Mouse (Mus musculus): ENCODE measurements around the gene Nap1l1.

The Nap1l1 gene

DNA sequence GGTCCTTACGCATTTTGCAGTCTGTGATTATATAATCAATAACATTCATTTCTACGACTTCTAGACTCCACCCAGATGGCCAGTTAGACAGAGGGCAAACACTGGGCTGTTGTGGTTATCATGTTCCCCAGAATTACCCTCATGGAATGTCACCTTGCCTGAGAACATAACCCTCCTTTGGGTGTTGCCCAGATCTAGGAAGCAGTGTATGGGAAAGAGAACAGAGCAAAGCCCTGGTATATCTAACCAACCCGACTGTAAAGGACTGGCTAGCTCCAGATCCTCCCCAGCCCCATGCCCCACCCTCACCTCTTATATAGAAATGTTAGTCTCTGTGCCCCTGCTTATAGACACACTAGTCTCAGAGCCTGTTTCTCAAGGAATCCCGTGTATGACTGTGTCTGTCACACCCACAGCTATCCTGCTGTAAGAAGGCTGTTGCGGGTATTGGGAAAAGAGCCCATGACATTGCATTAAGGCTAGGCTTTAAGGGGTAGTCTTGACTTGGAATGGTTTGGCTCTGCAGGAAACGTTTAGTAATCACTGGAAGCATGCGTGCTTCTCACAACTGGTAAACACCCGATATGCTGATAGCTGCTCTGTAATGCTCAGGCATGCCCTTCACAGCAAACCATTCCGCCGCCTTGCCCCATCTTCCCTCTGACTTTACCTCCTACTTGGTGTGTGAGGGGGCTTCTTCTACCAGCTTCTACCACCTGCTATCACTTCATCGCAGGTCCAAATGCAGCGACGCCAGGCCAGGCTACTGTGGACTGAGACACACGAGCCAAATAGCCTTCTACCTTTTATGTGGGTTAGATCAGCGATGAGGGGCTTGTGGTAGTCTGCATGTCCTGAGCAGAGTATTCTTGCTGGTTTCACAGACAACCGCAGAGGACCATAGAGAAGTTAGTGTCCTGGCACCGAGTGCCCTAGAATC, 42.3 kb downstream of the Nap1l1 start:
- DNase-seq (ENCODE audit: low spot score) = no peak

GRCm38 (mm10) chr10:111516172-111516588, 43.2 kb downstream of the Nap1l1 start:
- no peak for DNase-seq (ENCODE audit: low spot score)

- no peak for DNase-seq (ENCODE audit: low spot score)
Observed at GRCm38 (mm10) chr10:111516804-111517436, 43.9 kb downstream of the Nap1l1 start.

GRCm38 (mm10) chr10:111518350-111518749, 45.3 kb downstream of the Nap1l1 start:
- no peak for DNase-seq (ENCODE audit: low spot score)

- no peak for DNase-seq (ENCODE audit: low spot score)
Observed at GRCm38 (mm10) chr10:111519620-111520370, 46.8 kb downstream of the Nap1l1 start.

DNA sequence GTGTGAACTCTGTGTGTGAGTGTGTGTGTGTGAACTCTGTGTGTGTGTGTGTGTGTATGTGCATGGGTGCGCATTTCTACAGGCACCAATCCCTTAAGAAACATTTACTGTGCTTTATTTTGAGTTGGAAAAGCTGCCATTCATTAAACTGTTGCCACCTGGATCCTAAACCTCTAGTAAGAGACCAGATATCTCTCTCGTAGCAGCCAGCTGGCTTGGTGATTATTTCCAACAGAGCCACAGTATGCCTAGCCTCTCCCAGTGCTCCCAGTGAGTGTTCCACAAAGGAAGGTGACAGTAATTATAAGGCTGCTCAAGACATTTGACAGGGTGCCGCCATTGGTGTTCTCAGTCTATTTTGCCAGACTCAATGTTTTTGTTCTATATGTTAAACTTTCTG, 47.6 kb downstream of the Nap1l1 start:
- no peak for DNase-seq (ENCODE audit: low spot score)

- no peak for DNase-seq (ENCODE audit: low spot score)
Observed at GRCm38 (mm10) chr10:111521636-111522035, 48.6 kb downstream of the Nap1l1 start.

- no peak for DNase-seq (ENCODE audit: low spot score)
Observed at GRCm38 (mm10) chr10:111522230-111522629, 49.2 kb downstream of the Nap1l1 start.

GRCm38 (mm10) chr10:111523894-111524293, 50.9 kb downstream of the Nap1l1 start:
- DNase-seq (ENCODE audit: low spot score) = no peak

- DNase-seq (ENCODE audit: low spot score) = no peak
Observed at GRCm38 (mm10) chr10:111527057-111527456, 54.0 kb downstream of the Nap1l1 start.

- DNase-seq (ENCODE audit: low spot score) = no peak
Observed at GRCm38 (mm10) chr10:111527613-111528012, 54.6 kb downstream of the Nap1l1 start.

- no peak for DNase-seq (ENCODE audit: low spot score)
Observed at GRCm38 (mm10) chr10:111528283-111528682, 55.3 kb downstream of the Nap1l1 start.

GRCm38 (mm10) chr10:111530398-111530797, 57.4 kb downstream of the Nap1l1 start:
- no peak for DNase-seq (ENCODE audit: low spot score)

DNA sequence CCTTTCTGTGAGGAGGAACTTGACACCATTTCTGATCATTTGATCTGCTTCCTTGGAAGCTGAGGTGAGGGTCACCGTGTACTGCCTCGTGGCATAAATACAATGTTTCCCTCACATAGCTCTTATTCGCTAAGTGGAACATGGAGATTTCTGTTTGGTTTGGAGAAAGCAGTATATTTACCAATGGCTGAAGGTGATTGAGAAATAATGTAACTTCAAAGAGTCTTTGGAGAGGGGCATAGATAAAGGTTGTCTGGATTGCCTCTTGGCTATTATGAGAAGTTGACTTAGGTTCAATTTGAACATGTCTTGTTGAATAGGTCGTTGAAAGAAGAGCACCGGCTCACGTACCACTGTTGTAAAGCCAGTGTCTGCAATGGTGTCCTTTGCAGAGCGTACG, 61.7 kb downstream of the Nap1l1 start:
- DNase-seq (ENCODE audit: low spot score) = no peak

- DNase-seq (ENCODE audit: low spot score) = no peak
Observed at GRCm38 (mm10) chr10:111537410-111537809, 64.4 kb downstream of the Nap1l1 start.

DNA sequence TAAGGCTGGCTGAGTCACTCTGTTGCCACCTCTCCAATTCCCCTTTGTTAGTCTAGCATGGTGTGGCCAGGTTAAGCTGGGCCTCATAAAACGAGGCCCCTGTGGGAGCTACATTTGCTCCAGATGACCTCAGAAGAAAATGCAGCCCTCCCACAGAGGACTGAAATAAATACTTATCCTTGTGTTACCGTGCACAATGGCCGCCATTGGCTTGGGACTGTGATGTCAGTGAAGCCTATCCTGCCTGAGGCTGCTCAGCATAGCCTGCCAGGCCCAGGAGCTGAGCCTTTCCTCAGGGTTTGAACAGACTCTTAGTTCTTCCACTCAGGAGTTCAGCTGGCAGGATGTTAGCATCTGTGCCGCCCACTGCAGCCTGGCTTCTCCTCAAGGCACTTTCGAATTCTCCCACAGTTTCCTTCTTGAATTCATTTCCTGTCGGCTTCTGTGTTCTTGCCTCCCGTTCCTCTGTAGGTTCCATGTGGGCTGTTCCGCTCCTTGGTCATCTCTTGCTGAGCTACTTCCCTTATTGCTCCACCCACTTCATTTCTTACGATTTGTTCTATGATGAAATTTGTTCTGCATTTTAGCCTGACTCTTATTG, 66.8 kb downstream of the Nap1l1 start:
- no peak for DNase-seq (ENCODE audit: low spot score)

GRCm38 (mm10) chr10:111540678-111541077, 67.7 kb downstream of the Nap1l1 start:
- DNase-seq (ENCODE audit: low spot score) = no peak

DNA sequence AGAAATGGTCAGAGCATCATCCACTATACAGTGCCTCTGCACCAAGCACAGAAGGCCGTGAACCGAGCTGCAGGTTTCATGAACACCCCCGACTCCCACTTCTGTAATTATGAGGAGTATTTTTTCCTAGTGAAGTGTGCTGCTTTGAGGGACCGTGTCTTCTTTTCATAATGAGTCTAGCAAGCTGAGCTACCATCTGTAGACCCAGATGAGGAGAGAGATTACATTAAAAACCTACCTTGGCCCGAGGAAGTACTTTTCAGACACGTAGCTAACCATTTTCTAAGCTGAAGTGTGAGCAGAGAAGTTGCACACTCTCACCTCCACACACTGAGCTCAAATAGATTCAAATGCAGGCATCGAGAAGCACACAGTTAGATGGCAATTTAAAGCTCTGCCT, 70.1 kb downstream of the Nap1l1 start:
- DNase-seq (ENCODE audit: low spot score) = no peak

- DNase-seq (ENCODE audit: low spot score) = no peak
Observed at GRCm38 (mm10) chr10:111543781-111544260, 70.8 kb downstream of the Nap1l1 start.

DNA sequence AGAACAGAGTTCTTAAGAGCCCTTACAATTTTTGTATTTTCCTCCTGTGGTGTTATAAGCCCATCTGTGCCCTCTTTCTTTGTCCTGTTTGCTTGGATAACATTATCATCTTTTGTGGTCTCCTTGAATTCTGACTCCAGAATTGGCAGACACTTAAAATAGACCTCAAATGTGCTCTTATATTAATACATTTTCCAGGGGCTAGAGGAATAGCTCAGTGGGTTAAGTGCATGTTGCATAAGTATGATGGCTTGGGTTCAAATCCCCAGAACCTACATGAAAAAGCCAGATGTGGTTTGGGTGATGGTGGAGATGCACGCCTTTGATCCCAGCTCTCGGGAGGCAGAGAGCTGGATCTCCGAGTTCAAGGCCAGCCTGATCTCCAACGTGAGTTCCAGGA, 71.3 kb downstream of the Nap1l1 start:
- no peak for DNase-seq (ENCODE audit: low spot score)

- no peak for DNase-seq (ENCODE audit: low spot score)
Observed at GRCm38 (mm10) chr10:111545648-111546047, 72.6 kb downstream of the Nap1l1 start.
